Mouse (Mus musculus) limb, embryonic 11.5 days (tissue): ENCODE measurements at regions not wholly inside any gene's neighbourhood (a gene's known extent, or its start where the extent isn't known, plus 50 kb on each side); places are given as distances from the start of the nearest gene placed in this dataset.

ENCODE experiments used
- ATAC-seq: fragments of 200-750 bp; cut with Nextera tagmentation; 2 replicates; pipeline ENCODE4 v1.8.0; 2017; ENCODE audit warnings: low read depth; ENCODE audit not compliant: insufficient number of reproducible peaks, low FRiP score, low TSS enrichment
- DNase-seq: peaks from one replicate; pipeline ENCODE4 v3.0.0-alpha.2; 2015; ENCODE audit warnings: low spot score
- H3K27ac ChIP-seq: fragments of 300-500 bp; sonication (generic); replicated peaks from 2 replicates; pipeline ENCODE4 v1.5.1; 2014; ENCODE audit warnings: low read depth, mild to moderate bottlenecking, low read length
- H3K27me3 ChIP-seq: fragments of 300-500 bp; sonication (generic); 2 replicates; pipeline ENCODE4 v1.6.1; 2014; ENCODE audit warnings: mild to moderate bottlenecking, low read length, mixed read lengths; ENCODE audit not compliant: control insufficient read depth, insufficient read depth
- H3K36me3 ChIP-seq: fragments of 300-500 bp; sonication (generic); 2 replicates; pipeline ENCODE4 v1.6.1; 2014; ENCODE audit warnings: mild to moderate bottlenecking, low read length, moderate library complexity, mixed read lengths; ENCODE audit not compliant: control insufficient read depth, insufficient read depth
- H3K4me1 ChIP-seq: fragments of 300-500 bp; sonication (generic); 2 replicates; pipeline ENCODE4 v1.6.1; 2014; ENCODE audit warnings: low read length, mixed read lengths; ENCODE audit not compliant: control insufficient read depth, insufficient read depth
- H3K4me2 ChIP-seq: fragments of 300-500 bp; sonication (generic); 2 replicates; pipeline ENCODE4 v1.6.1; 2014; ENCODE audit warnings: low read depth, mild to moderate bottlenecking, moderate library complexity; ENCODE audit not compliant: severe bottlenecking
- H3K4me3 ChIP-seq: fragments of 300-500 bp; sonication (generic); 2 replicates; pipeline ENCODE4 v1.5.1; 2014; ENCODE audit warnings: low read depth, low read length
- H3K9ac ChIP-seq: fragments of 300-500 bp; sonication (generic); 2 replicates; pipeline ENCODE4 v1.6.1; 2014; ENCODE audit warnings: mild to moderate bottlenecking, low read length
- H3K9me3 ChIP-seq: fragments of 300-500 bp; sonication (generic); 2 replicates; pipeline ENCODE4 v1.6.1; 2016; ENCODE audit warnings: low read length; ENCODE audit not compliant: control insufficient read depth
- WGBS: fragments of 180-500 bp; shearing (Covaris S2); extraction: QIAGEN DNeasy Blood & Tissue Kit; methylation state at CpG from one replicate; pipeline ENCODE4 v1.1.7; 2014; 5-methylcytosine and 5-hydroxymethylcytosine counted together

DNA sequence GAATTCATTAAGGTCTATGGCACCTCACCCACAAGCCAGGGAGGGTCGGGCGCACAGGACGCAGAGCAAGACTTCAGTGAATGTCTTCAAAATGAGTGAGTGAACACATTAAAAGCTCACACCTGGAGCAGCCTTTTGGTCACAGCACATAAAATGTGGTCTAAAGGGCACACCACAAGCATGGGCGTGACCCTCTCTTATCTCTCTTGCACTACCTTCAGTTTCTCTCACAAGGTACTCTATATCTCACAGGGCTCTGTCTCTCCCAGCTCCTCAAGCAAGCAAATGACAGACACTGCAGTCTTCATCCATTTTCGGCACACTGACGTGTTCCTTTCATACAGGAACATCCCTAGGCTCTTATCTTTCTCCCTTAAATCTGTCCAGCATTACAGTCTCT lies 444.0 kb downstream of the Slc16a7 start:
- Histone ChIP-seq H3K4me1 (no peaks in the 10 kb centered on the region), H3K27ac (no peak overlapping the region), H3K9me3 (no peaks in the 10 kb centered on the region), H3K9ac (no peak overlapping the region), H3K4me3 (no peak overlapping the region), H3K4me2 (no peak overlapping the region), H3K27me3 (no peaks in the 10 kb centered on the region), H3K36me3 (no peaks in the 10 kb centered on the region)
- ATAC-seq (no peak), DNase-seq (no peak)
- 83% methylated on average over 6 of the region's 6 CpGs for WGBS

DNA sequence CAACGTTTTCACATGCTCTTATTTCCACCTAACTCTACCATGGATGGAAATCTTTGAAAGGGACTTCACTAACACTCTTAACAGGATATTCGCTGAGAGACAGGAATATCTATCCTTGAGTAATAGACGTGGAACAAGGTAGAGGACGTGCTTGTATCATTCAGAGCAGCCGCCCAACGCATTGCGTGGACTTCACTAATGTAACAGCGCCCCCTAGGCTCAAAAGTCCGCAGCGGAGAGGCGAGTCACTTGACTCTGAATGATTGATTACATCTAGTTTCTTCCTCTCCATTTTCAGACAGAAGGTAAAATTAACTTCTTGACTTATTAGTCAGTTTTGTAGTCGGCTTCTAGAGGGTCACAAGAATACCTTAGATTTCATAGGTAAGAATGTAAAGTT lies 447.1 kb downstream of the Slc16a7 start:
- Histone ChIP-seq H3K4me1 (no peaks in the 10 kb centered on the region), H3K4me2 (no peak overlapping the region), H3K9me3 (no peaks in the 10 kb centered on the region), H3K27ac (no peak overlapping the region), H3K9ac (no peak overlapping the region), H3K36me3 (no peaks in the 10 kb centered on the region), H3K4me3 (no peak overlapping the region), H3K27me3 (no peaks in the 10 kb centered on the region)
- 59% methylated on average over 12 of the region's 12 CpGs for WGBS
- no peak for ATAC-seq
- DNase-seq: peak; percentile 42

DNA sequence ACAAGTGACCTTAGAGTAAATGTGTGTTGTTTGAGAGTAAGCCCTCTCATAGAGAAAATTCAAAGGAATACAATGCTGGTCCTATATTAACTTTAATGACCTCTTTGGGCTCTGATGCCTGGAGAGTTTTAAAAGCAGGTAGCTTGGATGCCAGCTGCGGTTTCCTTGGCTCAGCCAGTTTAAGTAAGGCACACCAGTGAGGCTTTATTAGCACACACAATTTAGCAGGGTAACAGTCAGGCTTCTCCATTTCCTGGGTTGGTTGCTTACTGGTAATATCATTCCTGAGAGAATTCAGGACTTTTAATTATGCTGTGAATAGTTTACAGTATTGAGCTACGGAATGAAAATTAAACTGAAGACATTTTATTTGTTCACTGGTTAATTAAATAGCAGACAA lies 462.0 kb downstream of the Slc16a7 start:
- 47% methylated on average over 2 of the region's 2 CpGs for WGBS
- H3K36me3 ChIP-seq: no peaks in the 10 kb centered on the region
- H3K4me2 ChIP-seq: no peak overlapping the region
- ATAC-seq (no peak; the same call in 1 of the 2 replicates), DNase-seq (no peak)
- H3K9me3 ChIP-seq: no peaks in the 10 kb centered on the region
- H3K4me1 ChIP-seq: no peaks in the 10 kb centered on the region
- H3K4me3 ChIP-seq: no peak overlapping the region
- no peaks in the 10 kb centered on the region for H3K27me3 ChIP-seq
- no peak overlapping the region for H3K27ac ChIP-seq
- H3K9ac ChIP-seq: no peak overlapping the region

DNA sequence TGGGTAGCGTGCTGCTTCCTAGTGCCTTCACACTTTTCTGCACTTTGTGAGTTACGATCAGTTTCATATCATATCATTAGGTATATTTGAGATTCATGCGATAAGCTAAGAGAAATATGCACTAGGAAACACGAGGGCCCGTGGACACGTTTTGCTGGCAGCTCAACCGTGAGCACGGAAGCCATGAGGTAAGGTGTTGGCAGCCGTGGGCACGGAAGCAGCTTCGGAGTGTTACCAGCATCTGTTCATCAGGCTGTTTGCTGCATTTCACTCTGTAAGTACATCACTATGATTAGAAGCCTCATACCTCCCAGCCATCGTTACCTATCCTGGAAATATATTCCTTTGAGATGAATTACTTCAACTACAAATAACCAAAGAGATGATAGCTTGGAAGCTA lies 489.2 kb downstream of the Slc16a7 start:
- H3K27me3 ChIP-seq: no peaks in the 10 kb centered on the region
- H3K36me3 ChIP-seq: no peaks in the 10 kb centered on the region
- no peaks in the 10 kb centered on the region for H3K9me3 ChIP-seq
- no peaks in the 10 kb centered on the region for H3K4me1 ChIP-seq
- no peak overlapping the region for H3K9ac ChIP-seq
- DNase-seq (no peak), ATAC-seq (no peak)
- H3K27ac ChIP-seq: no peak overlapping the region
- WGBS: 91% methylated on average over 12 of the region's 12 CpGs
- no peak overlapping the region for H3K4me3 ChIP-seq
- H3K4me2 ChIP-seq: no peak overlapping the region

DNA sequence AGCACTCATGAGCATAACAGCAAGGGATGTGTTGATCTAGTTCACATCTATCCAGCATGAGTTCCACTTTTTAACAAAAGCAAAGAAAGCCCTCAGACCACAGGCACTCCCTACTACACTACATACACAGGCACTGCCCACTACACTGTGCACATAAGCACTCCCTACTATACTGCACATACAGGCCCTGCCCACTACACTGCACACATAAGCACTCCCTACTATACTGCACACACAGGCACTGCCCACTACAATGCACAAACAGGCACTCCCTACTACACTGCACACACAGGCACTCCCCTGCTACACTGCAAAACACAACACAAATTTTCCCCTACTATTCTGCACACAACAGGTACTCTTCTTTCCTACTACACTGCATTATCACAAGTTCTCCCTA lies 510.7 kb downstream of the Slc16a7 start:
- DNase-seq (no peak), ATAC-seq (no peak)
- no peaks in the 10 kb centered on the region for H3K27me3 ChIP-seq
- no peak overlapping the region for H3K4me2 ChIP-seq
- H3K36me3 ChIP-seq: no peaks in the 10 kb centered on the region
- H3K4me3 ChIP-seq: no peak overlapping the region
- no peaks in the 10 kb centered on the region for H3K4me1 ChIP-seq
- H3K27ac ChIP-seq: no peak overlapping the region
- H3K9me3 ChIP-seq: no peaks in the 10 kb centered on the region
- H3K9ac ChIP-seq: no peak overlapping the region

DNA sequence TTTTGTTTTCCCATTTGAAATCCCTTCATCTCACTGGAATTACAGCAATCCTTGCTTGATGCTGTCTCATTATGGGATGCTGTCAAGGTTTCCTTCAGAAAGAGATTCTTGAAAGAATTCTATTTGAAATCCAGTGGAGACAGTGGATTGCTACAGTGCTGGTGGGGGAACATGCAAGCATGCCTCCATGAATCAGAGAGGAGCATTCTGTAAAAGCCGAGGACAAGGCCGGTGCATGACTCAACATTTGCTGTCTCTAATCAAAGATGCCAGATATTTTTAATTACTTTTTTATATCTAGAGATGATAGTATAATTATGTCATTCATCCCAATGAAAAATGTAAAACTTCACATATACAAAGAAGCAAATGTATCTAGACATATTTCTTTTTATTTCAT lies 511.6 kb downstream of the Slc16a7 start:
- WGBS: 98% methylated on average over 2 of the region's 2 CpGs
- H3K4me3 ChIP-seq: no peak overlapping the region
- no peak for ATAC-seq

DNA sequence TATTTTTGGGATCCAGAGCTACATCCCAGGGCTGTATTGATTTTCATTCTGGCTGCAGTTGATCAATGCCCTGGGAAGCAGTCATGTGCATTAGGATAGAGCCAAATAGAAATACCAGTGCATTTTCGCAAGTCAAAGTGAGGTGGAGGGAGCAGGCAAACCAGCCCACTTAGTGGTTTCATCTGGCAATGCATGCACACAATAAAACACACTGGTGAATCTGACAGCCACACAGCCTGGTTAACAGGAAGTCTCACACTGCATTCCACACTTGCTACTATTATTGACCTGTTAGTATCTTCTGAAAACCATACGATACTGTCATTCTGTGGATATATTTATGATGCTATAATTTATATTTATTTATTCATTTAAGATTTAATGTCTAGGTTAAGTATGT lies 517.1 kb downstream of the Slc16a7 start:
- 78% methylated on average over 2 of the region's 2 CpGs for WGBS
- no peak overlapping the region for H3K9ac ChIP-seq

More for the DNA sequence above, 511.6 kb downstream of the Slc16a7 start:
- Histone ChIP-seq H3K36me3 (no peaks in the 10 kb centered on the region), H3K4me1 (no peaks in the 10 kb centered on the region), H3K27me3 (no peaks in the 10 kb centered on the region), H3K27ac (no peak overlapping the region), H3K9me3 (no peaks in the 10 kb centered on the region), H3K4me2 (no peak overlapping the region), H3K9ac (no peak overlapping the region)
- DNase-seq: no peak

DNA sequence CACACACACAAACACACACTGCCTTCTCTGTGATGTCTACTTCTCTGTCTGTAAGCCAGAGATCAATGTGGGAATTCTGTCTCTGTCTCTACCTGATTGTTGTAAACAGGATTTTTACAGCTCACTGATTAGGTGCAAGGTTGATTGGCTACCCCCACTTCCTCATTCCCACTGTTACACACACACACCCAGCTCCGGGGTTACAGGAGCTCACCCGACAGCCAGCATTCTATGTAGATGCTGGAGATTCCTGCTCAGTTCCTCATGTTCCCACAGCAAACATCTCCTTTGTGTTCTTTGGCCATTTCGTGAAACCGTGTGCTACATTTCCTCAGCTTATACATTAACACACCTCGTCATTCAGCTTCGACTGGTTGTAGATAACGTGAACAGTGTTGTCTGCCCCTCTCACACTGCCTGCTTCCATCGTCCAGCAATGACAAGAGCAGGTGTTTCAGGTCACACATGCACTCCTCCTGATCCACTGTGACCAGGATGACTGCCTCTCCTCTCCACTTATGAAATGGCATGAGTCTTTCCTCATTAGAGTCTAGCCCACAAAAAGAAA lies 546.6 kb downstream of the Slc16a7 start:
- Histone ChIP-seq H3K4me3 (no peak overlapping the region), H3K27ac (no peak overlapping the region), H3K9me3 (no peaks in the 10 kb centered on the region), H3K27me3 (no peaks in the 10 kb centered on the region), H3K36me3 (no peaks in the 10 kb centered on the region), H3K9ac (no peak overlapping the region), H3K4me1 (no peaks in the 10 kb centered on the region), H3K4me2 (no peak overlapping the region)
- DNase-seq: no peak
- no peak for ATAC-seq
- 79% methylated on average over 8 of the region's 8 CpGs for WGBS

More for the DNA sequence above, 517.1 kb downstream of the Slc16a7 start:
- H3K4me2 ChIP-seq: no peak overlapping the region
- no peaks in the 10 kb centered on the region for H3K4me1 ChIP-seq
- H3K9me3 ChIP-seq: no peaks in the 10 kb centered on the region
- no peak for DNase-seq
- H3K27ac ChIP-seq: no peak overlapping the region
- no peak for ATAC-seq
- no peaks in the 10 kb centered on the region for H3K36me3 ChIP-seq
- H3K4me3 ChIP-seq: no peak overlapping the region
- no peaks in the 10 kb centered on the region for H3K27me3 ChIP-seq

DNA sequence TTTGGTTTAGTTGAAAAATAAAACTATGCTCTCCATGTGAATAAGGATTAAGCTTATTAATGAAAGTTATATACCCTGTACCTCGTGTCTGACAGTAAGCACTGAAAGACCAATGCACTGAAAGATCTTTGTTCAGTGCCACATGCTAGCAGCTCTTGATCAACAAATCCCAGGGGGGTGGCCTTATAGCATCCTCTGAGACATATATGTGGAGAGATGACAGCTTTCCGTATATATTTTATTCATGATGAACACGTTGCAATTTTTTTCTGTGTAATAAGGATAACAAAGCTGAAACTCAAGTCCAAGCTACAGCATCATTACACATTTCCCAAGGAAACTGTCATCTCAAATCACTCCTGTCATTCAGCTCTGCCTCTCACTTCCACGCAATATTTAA lies 555.3 kb downstream of the Slc16a7 start:
- no peaks in the 10 kb centered on the region for H3K36me3 ChIP-seq
- no peaks in the 10 kb centered on the region for H3K9me3 ChIP-seq
- no peaks in the 10 kb centered on the region for H3K27me3 ChIP-seq
- ATAC-seq (no peak), DNase-seq (no peak)
- H3K4me1 ChIP-seq: no peaks in the 10 kb centered on the region
- no peak overlapping the region for H3K4me2 ChIP-seq
- no peak overlapping the region for H3K27ac ChIP-seq
- 91% methylated on average over 4 of the region's 4 CpGs for WGBS
- H3K9ac ChIP-seq: no peak overlapping the region
- H3K4me3 ChIP-seq: no peak overlapping the region
